Mouse (Mus musculus): ENCODE measurements around the gene Olfr1451. TPM values are rescaled to one million over a fixed set of nuclear protein-coding genes. Genes with fewer than 3 reads are reported as not detected.
"Not testable (repeated sequence)": the region's sequence is repeated elsewhere in the genome, so short reads cannot be mapped to it uniquely, and the experiment has no call there.

Olfr1451 gene
- polyA plus RNA-seq (2015; fragmentation: Nextera tagmentation; extraction: Ambion mirVana), result not detected in 2 replicates

DNA sequence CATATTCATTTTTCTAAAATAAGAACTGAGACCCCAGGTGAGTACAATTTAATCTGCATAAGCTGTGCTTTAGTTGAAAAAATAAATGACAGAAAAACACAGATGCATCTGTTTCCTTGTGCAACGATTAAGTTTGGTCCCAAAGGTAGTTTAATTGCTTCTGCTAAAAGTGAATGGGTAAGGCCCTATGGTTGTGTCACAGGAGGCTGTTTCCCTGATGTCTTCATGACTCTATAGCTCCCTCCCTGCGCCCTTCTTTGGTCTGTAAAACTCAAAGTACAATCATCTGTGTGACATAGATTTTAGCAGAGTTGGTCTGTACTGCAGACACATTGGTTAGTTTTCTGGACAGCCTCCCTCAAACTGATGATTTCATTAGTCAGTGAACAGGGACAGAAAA lies at the start of gene Olfr1451:
Gene Olfr1451, plus strand, starts transcription at position 301 of the 400 bp plus-strand sequence.
- ATAC-seq, result no peak
- no peaks in the 10 kb centered on the region for H3K36me3 ChIP-seq (ENCODE audit: control insufficient read depth, insufficient read depth, low read length)
- no peaks in the 10 kb centered on the region for H3K4me1 ChIP-seq (ENCODE audit: control insufficient read depth, insufficient read depth, low read depth, low read length)
- no peak within 1 kb of the TSS for H3K4me3 ChIP-seq (ENCODE audit: low read length)
- no peaks in the 10 kb centered on the region; the same call in none of the 2 replicates for H3K9me3 ChIP-seq (ENCODE audit: control insufficient read depth, low read length)
- no peak within 1 kb of the TSS for H3K4me2 ChIP-seq (ENCODE audit: low read length)
- no peaks in the 10 kb centered on the region for H3K27me3 ChIP-seq (replicated peaks; ENCODE audit: control insufficient read depth, insufficient read depth, low read length)
- no peak within 1 kb of the TSS for H3K27ac ChIP-seq (ENCODE audit: low read depth, low read length)
- 77% methylated on average over 2 of the region's 2 CpGs for WGBS
- no peak within 1 kb of the TSS for H3K9ac ChIP-seq (ENCODE audit: low read depth, low read length)

DNA sequence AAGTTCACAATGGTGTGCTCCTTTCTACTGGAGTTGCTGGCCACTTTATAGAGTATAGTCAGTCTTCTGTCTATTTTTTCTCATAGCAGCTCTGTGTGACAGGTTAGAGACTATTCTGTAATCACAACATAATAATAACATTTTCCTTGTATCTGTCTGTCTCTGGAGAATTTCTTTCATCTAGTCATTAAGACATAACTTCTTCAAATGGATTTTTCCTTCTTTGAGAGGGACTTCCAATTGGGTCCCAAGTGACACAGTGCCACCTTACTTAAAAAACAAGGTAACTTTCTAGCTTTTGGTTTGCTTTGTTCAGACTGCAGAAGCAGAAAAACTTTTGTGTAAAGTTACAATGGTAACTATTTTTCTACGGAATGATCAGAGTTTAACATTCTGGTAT lies 44.9 kb upstream of the Olfr1451 start, which contains the start of gene Olfr1450:
Gene Olfr1450, plus strand, starts transcription at position 301 of the 400 bp plus-strand sequence.
- WGBS, result 93% methylated on average over 1 of the region's 1 CpGs
- H3K27me3 ChIP-seq (replicated peaks; ENCODE audit: control insufficient read depth, insufficient read depth, low read length), result no peaks in the 10 kb centered on the region
- no peak within 1 kb of the TSS for H3K9ac ChIP-seq (ENCODE audit: low read depth, low read length)
- H3K4me3 ChIP-seq (ENCODE audit: low read length), result no peak within 1 kb of the TSS
- no peaks in the 10 kb centered on the region for H3K36me3 ChIP-seq (ENCODE audit: control insufficient read depth, insufficient read depth, low read length)
- no peak within 1 kb of the TSS for H3K27ac ChIP-seq (ENCODE audit: low read depth, low read length)
- no peaks in the 10 kb centered on the region; the same call in 1 of the 2 replicates for H3K9me3 ChIP-seq (ENCODE audit: control insufficient read depth, low read length)
- ATAC-seq, result no peak
- H3K4me1 ChIP-seq (ENCODE audit: control insufficient read depth, insufficient read depth, low read depth, low read length), result no peaks in the 10 kb centered on the region
- no peak within 1 kb of the TSS for H3K4me2 ChIP-seq (ENCODE audit: low read length)

DNA sequence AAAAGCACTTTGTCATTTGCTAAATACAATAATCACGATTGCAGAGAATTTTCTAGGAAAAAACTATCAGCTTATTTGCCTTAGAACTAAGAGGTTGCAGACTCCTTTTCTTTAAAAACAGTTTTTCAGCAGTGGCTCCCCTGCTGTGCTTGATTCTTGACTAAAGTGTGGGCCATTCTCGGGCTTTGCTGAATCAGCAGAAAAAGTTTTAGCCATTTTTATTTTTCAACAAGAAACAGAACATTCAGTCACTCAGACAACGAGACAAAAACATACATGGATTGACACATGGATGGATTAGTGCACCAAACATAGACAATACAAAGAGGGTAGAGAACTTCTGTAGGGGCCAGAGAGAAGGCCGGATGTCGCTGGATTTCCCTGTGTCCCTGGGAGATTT lies 24.7 kb upstream of the Olfr1451 start:
- not testable (repeated sequence) for H3K27me3 ChIP-seq (replicated peaks; ENCODE audit: control insufficient read depth, insufficient read depth, low read length); H3K36me3 ChIP-seq (ENCODE audit: control insufficient read depth, insufficient read depth, low read length)
- 85% methylated on average over 5 of the region's 5 CpGs for WGBS

DNA sequence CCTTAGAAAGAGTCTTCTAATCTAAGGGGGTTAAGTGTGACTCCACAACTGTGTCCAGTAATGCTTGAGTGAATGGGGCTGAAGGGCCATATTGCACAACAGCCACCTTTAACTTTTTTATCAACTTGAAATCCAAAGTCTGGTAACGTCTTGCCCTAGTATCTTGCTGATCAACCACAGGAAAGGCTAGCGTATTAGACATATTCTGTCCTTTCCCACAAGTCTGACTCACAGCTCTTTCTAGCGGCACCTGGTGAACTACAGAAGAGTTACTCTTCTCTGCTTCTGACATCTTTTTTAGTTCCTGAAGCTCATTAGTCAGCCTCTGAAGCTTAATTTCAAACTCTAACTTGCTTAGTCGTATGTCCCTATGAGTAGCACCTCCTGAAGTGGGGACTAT lies 2.5 kb upstream of the Olfr1451 start:
- not testable (repeated sequence) for H3K27me3 ChIP-seq (replicated peaks; ENCODE audit: control insufficient read depth, insufficient read depth, low read length); H3K4me1 ChIP-seq (ENCODE audit: control insufficient read depth, insufficient read depth, low read depth, low read length); H3K27ac ChIP-seq (ENCODE audit: low read depth, low read length); H3K9ac ChIP-seq (ENCODE audit: low read depth, low read length); H3K4me2 ChIP-seq (ENCODE audit: low read length); H3K4me3 ChIP-seq (ENCODE audit: low read length); H3K36me3 ChIP-seq (ENCODE audit: control insufficient read depth, insufficient read depth, low read length); H3K9me3 ChIP-seq (ENCODE audit: control insufficient read depth, low read length); ATAC-seq
- 90% methylated on average over 4 of the region's 4 CpGs for WGBS

More for the DNA sequence above, 24.7 kb upstream of the Olfr1451 start:
- not testable (repeated sequence) for H3K4me1 ChIP-seq (ENCODE audit: control insufficient read depth, insufficient read depth, low read depth, low read length); ATAC-seq; H3K4me2 ChIP-seq (ENCODE audit: low read length); H3K4me3 ChIP-seq (ENCODE audit: low read length); H3K9ac ChIP-seq (ENCODE audit: low read depth, low read length); H3K27ac ChIP-seq (ENCODE audit: low read depth, low read length)
- peaks cover 13% of the 10 kb centered on the region for H3K9me3 ChIP-seq (ENCODE audit: control insufficient read depth, low read length)

DNA sequence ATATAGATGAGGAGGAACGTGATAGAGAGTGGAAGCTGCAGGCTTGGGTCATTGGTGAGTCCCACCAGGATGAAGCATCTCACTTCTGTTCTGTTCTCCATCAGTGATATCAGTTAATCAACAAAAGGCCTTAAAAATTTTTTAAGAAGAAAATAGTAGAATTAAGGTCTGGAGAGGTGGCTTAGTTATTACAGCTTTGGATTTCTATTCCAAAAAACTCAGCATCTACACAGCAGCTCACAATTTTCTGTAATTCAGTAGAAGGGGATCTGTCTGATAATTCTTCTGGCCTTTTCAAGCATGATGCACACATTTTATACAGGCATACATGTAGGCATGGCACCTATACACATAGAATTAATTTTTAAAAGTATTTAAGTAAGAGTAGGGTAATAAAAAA lies 33.4 kb downstream of the Olfr1451 start, which contains the start of gene Olfr1453:
Gene Olfr1453, minus strand, starts transcription at position 101 of the 400 bp plus-strand sequence.
- H3K9ac ChIP-seq (ENCODE audit: low read depth, low read length), result no peak within 1 kb of the TSS
- no peak within 1 kb of the TSS for H3K4me3 ChIP-seq (ENCODE audit: low read length)
- no peaks in the 10 kb centered on the region for H3K4me1 ChIP-seq (ENCODE audit: control insufficient read depth, insufficient read depth, low read depth, low read length)
- no peak within 1 kb of the TSS for H3K4me2 ChIP-seq (ENCODE audit: low read length)
- no peaks in the 10 kb centered on the region for H3K27me3 ChIP-seq (replicated peaks; ENCODE audit: control insufficient read depth, insufficient read depth, low read length)
- H3K36me3 ChIP-seq (ENCODE audit: control insufficient read depth, insufficient read depth, low read length), result no peaks in the 10 kb centered on the region
- no peak for ATAC-seq
- H3K9me3 ChIP-seq (ENCODE audit: control insufficient read depth, low read length), result no peaks in the 10 kb centered on the region
- H3K27ac ChIP-seq (ENCODE audit: low read depth, low read length), result no peak within 1 kb of the TSS
- 47% methylated on average over 1 of the region's 1 CpGs for WGBS

Other genes with a start within 250 kb of the Olfr1451 start
- gene Cntf, start 229.4 kb upstream of the Olfr1451 start, polyA plus RNA-seq (2015; fragmentation: Nextera tagmentation; extraction: Ambion mirVana), result 0.97 and 1.3 TPM in 2 replicates
- gene Zfp91, start 198.9 kb upstream of the Olfr1451 start, polyA plus RNA-seq (2015; fragmentation: Nextera tagmentation; extraction: Ambion mirVana), result 10.5 TPM in 2 replicates
- 0.84 and 1.2 TPM in 2 replicates for gene Lpxn, start 198.8 kb upstream of the Olfr1451 start, polyA plus RNA-seq (2015; fragmentation: Nextera tagmentation; extraction: Ambion mirVana)
- not detected in 2 replicates for gene Gm5244, start 148.3 kb upstream of the Olfr1451 start, polyA plus RNA-seq (2015; fragmentation: Nextera tagmentation; extraction: Ambion mirVana)
- gene Olfr1444, start 137.7 kb upstream of the Olfr1451 start, polyA plus RNA-seq (2015; fragmentation: Nextera tagmentation; extraction: Ambion mirVana), result not detected in 2 replicates
- not detected in 2 replicates for gene Olfr1445, start 111.2 kb upstream of the Olfr1451 start, polyA plus RNA-seq (2015; fragmentation: Nextera tagmentation; extraction: Ambion mirVana)
- gene Olfr1446, start 101.5 kb upstream of the Olfr1451 start, polyA plus RNA-seq (2015; fragmentation: Nextera tagmentation; extraction: Ambion mirVana), result not detected in 2 replicates
- gene Olfr1447, start 91.3 kb upstream of the Olfr1451 start, polyA plus RNA-seq (2015; fragmentation: Nextera tagmentation; extraction: Ambion mirVana), result not detected in 2 replicates
- gene Olfr1448, start 70.6 kb upstream of the Olfr1451 start, polyA plus RNA-seq (2015; fragmentation: Nextera tagmentation; extraction: Ambion mirVana), result not detected in 2 replicates
- gene Olfr1449, start 64.2 kb upstream of the Olfr1451 start, polyA plus RNA-seq (2015; fragmentation: Nextera tagmentation; extraction: Ambion mirVana), result not detected in 2 replicates
- not detected in 2 replicates for gene Olfr1450, start 44.8 kb upstream of the Olfr1451 start, polyA plus RNA-seq (2015; fragmentation: Nextera tagmentation; extraction: Ambion mirVana)
- gene Olfr1453, start 33.3 kb downstream of the Olfr1451 start, polyA plus RNA-seq (2015; fragmentation: Nextera tagmentation; extraction: Ambion mirVana), result not detected in 2 replicates
- gene Olfr1454, start 65.6 kb downstream of the Olfr1451 start, polyA plus RNA-seq (2015; fragmentation: Nextera tagmentation; extraction: Ambion mirVana), result not detected in 2 replicates
- gene Olfr1457, start 102.9 kb downstream of the Olfr1451 start, polyA plus RNA-seq (2015; fragmentation: Nextera tagmentation; extraction: Ambion mirVana), result not detected in 2 replicates
- not detected in 2 replicates for gene Olfr1458, start 111.8 kb downstream of the Olfr1451 start, polyA plus RNA-seq (2015; fragmentation: Nextera tagmentation; extraction: Ambion mirVana)
- gene Olfr1459, start 154.5 kb downstream of the Olfr1451 start, polyA plus RNA-seq (2015; fragmentation: Nextera tagmentation; extraction: Ambion mirVana), result not detected in 2 replicates
- not detected in 2 replicates for gene Olfr1461, start 168.0 kb downstream of the Olfr1451 start, polyA plus RNA-seq (2015; fragmentation: Nextera tagmentation; extraction: Ambion mirVana)
- not detected in 2 replicates for gene Olfr1462, start 190.7 kb downstream of the Olfr1451 start, polyA plus RNA-seq (2015; fragmentation: Nextera tagmentation; extraction: Ambion mirVana)
- not detected in 2 replicates for gene Olfr1463, start 236.3 kb downstream of the Olfr1451 start, polyA plus RNA-seq (2015; fragmentation: Nextera tagmentation; extraction: Ambion mirVana)

Measured in hindbrain, embryonic 16.5 days (tissue).